In genomic region chr11:120034762-120035161, GRCm38 (mm10) we compare ENCODE assay signal across 26 mouse cellular contexts. TPM values are rescaled to one million over a fixed set of nuclear protein-coding genes. Genes with fewer than 3 reads are reported as not detected.
A peak's percentile ranks its signal among the peaks of the same experiment; 100 is the strongest.
DNase-seq lines count a peak whose midpoint lies in the region; ATAC-seq and TF ChIP-seq lines count a peak whose summit lies in the region.
"Had no signal": no experiment of that assay in that cellular context is flagged by ENCODE, and none has a peak within 500 bp of the region (broad histone marks: within the 10 kb centered on the region; RNA-seq: fewer than 3 reads in every experiment).

No protein-coding gene starts in this region.

- DNase-seq in 416B (ENCODE audit: low read depth) (peak; percentile 85), MEL (ENCODE audit: low read depth, low spot score) (peak; percentile 58)
- peak; percentile 56 to 78 for DNase-seq in monocyte, adult 2 months (ENCODE audit: low read depth in 1 of 2, low spot score in 2 of 2)
- no peak for DNase-seq in midbrain, postnatal 0 days (ENCODE audit: low spot score)
- no peak for DNase-seq in neural tube, embryonic 10.5 days (ENCODE audit: extremely low spot score, low spot score)
- DNase-seq: adrenal gland, postnatal 25 days; cerebellum, adult 11 months; cerebellum, postnatal 14 days; embryo, embryonic 11 days; gastrocnemius, adult 2 months; heart, postnatal 4 days; kidney, adult 8-10 months; kidney, postnatal 14 days; retina, postnatal 1 day; right cerebral cortex, postnatal 25 days; spleen, adult 18-20 months; thymus, postnatal 14 days had no signal

- TF ChIP-seq POLR2A in MEL (IDR thresholded peaks at IDR 0.05; ENCODE audit: control insufficient read depth in 1 of 2, insufficient read depth in 1 of 2, low read depth in 1 of 2, low read length in 2 of 2, poor library complexity in 1 of 2) = no peak

- ATAC-seq in granulocyte monocyte progenitor cell, adult 5-6 weeks (replicated peaks; ENCODE audit: poor library complexity, severe bottlenecking) = peak; percentile 83
- ATAC-seq in midbrain, postnatal 0 days (ENCODE audit: low FRiP score) = no peak
- ATAC-seq in forebrain, embryonic 12.5 days (ENCODE audit: low FRiP score) = no peak
- ATAC-seq: forebrain, embryonic 14.5 days; hindbrain, embryonic 16.5 days; intestine, embryonic 15.5 days; midbrain, embryonic 16.5 days had no signal

- no peaks in the 10 kb centered on the region for H3K36me3 ChIP-seq in MEL (ENCODE audit: control insufficient read depth in 1 of 2, insufficient read depth in 2 of 2, low read length in 2 of 2)
- 0 out of 2 replicates have a peak, but pooled peaks cover 3% of the 10 kb centered on the region for H3K36me3 ChIP-seq in midbrain, postnatal 0 days (ENCODE audit: insufficient read depth, low read length)
- H3K36me3 ChIP-seq in forebrain, embryonic 12.5 days (replicated peaks) = no peaks in the 10 kb centered on the region
- H3K36me3 ChIP-seq: intestine, embryonic 15.5 days; limb, embryonic 10.5 days; lung, embryonic 15.5 days had no signal

- no peaks in the 10 kb centered on the region for H3K79me2 ChIP-seq in MEL (ENCODE audit: control insufficient read depth, insufficient read depth, low read length, poor library complexity)

- WGBS in midbrain, postnatal 0 days = 82% methylated on average over 5 of the region's 5 CpGs
- WGBS in forebrain, embryonic 12.5 days = 76% methylated on average over 5 of the region's 5 CpGs

- no peak for TF ChIP-seq CTCF in MEL (IDR thresholded peaks at IDR 0.05 in 2 of 3, conservative IDR thresholded peaks at IDR 0.05 in 1 of 3; ENCODE audit: control insufficient read depth in 1 of 3, insufficient read depth in 1 of 3, low read depth in 2 of 3, low read length in 3 of 3, poor library complexity in 1 of 3, severe bottlenecking in 1 of 3)
- no peak for TF ChIP-seq CTCF in midbrain, postnatal 0 days (IDR thresholded peaks at IDR 0.05)

- H3K4me3 ChIP-seq in MEL (ENCODE audit: control insufficient read depth in 1 of 2, insufficient read depth in 1 of 2, low read depth in 2 of 2, low read length in 2 of 2) = no peak overlapping the region
- H3K4me3 ChIP-seq in midbrain, postnatal 0 days (ENCODE audit: low read depth, low read length) = no peak overlapping the region
- H3K4me3 ChIP-seq in forebrain, embryonic 12.5 days (replicated peaks) = no peak overlapping the region
- H3K4me3 ChIP-seq: gastrocnemius, adult 2 months; heart, embryonic 10.5 days; intestine, embryonic 15.5 days; limb, embryonic 10.5 days; lung, embryonic 15.5 days had no signal

- no peak for TF ChIP-seq EP300 in MEL (IDR thresholded peaks at IDR 0.05; ENCODE audit: low read depth in 1 of 2, low read length in 2 of 2)

- no peak overlapping the region for H3K9ac ChIP-seq in MEL (ENCODE audit: control insufficient read depth, low read depth, low read length, poor library complexity, severe bottlenecking)
- H3K9ac ChIP-seq in midbrain, postnatal 0 days (replicated peaks; ENCODE audit: low read length, poor library complexity, severe bottlenecking) = no peak overlapping the region
- no peak overlapping the region for H3K9ac ChIP-seq in forebrain, embryonic 12.5 days
- H3K9ac ChIP-seq: intestine, embryonic 15.5 days; lung, embryonic 15.5 days had no signal

- TF ChIP-seq RAD21 in MEL (IDR thresholded peaks at IDR 0.05; ENCODE audit: low read depth, low read length) = no peak

- H3K27me3 ChIP-seq in MEL (ENCODE audit: control insufficient read depth in 1 of 2, insufficient read depth in 2 of 2, low read length in 2 of 2) = no peaks in the 10 kb centered on the region
- no peaks in the 10 kb centered on the region for H3K27me3 ChIP-seq in midbrain, postnatal 0 days (ENCODE audit: insufficient read depth, low read length)
- H3K27me3 ChIP-seq in forebrain, embryonic 12.5 days = no peaks in the 10 kb centered on the region
- H3K27me3 ChIP-seq: intestine, embryonic 15.5 days; lung, embryonic 15.5 days had no signal

- no peak overlapping the region for H3K27ac ChIP-seq in MEL (ENCODE audit: control insufficient read depth, low read depth, low read length)
- H3K27ac ChIP-seq in midbrain, postnatal 0 days (ENCODE audit: low read depth, low read length) = no peak overlapping the region
- H3K27ac ChIP-seq in forebrain, embryonic 12.5 days = no peak overlapping the region
- H3K27ac ChIP-seq: gastrocnemius, adult 2 months; heart, embryonic 10.5 days; lung, embryonic 15.5 days had no signal

- no peak overlapping the region for H3K4me2 ChIP-seq in midbrain, postnatal 0 days (ENCODE audit: low read depth, low read length, poor library complexity, severe bottlenecking)
- no peak overlapping the region for H3K4me2 ChIP-seq in forebrain, embryonic 12.5 days
- H3K4me2 ChIP-seq: intestine, embryonic 15.5 days; lung, embryonic 15.5 days had no signal

- no peaks in the 10 kb centered on the region for H3K9me3 ChIP-seq in MEL (replicated peaks; ENCODE audit: insufficient read depth, low read length)
- no peaks in the 10 kb centered on the region for H3K9me3 ChIP-seq in midbrain, postnatal 0 days (ENCODE audit: low read length)
- no peaks in the 10 kb centered on the region for H3K9me3 ChIP-seq in forebrain, embryonic 12.5 days
- H3K9me3 ChIP-seq: heart, embryonic 10.5 days; intestine, embryonic 15.5 days; limb, embryonic 10.5 days; lung, embryonic 15.5 days had no signal

- no peaks in the 10 kb centered on the region for H3K4me1 ChIP-seq in MEL (ENCODE audit: control insufficient read depth in 1 of 2, insufficient read depth in 2 of 2, low read length in 2 of 2)
- H3K4me1 ChIP-seq in midbrain, postnatal 0 days (ENCODE audit: insufficient read depth, low read length) = peaks cover 4% of the 10 kb centered on the region
- peaks cover 12% of the 10 kb centered on the region for H3K4me1 ChIP-seq in forebrain, embryonic 12.5 days

TF ChIP-seq in MEL, 35 proteins besides CTCF, POLR2A, EP300 and RAD21:
- TF ChIP-seq SIN3A (IDR thresholded peaks at IDR 0.05; ENCODE audit: low read length) = no peak
- no peak for TF ChIP-seq RCOR1 (IDR thresholded peaks at IDR 0.05; ENCODE audit: low read depth, low read length)
- TF ChIP-seq MYB (IDR thresholded peaks at IDR 0.05; ENCODE audit: low read depth, low read length) = 0 out of 2 replicates have a peak, but pooled peaks have one; percentile 20

RNA-seq across cellular contexts. Expression of gene Aatk, which starts 12.2 kb away (rescaled TPM):
- 0.04 TPM in 1 of 2 replicates, not detected in the other for total RNA-seq in MEL (2012; rRNA removed)
- not detected for polyA plus RNA-seq in MEL (2012; ENCODE audit: insufficient read depth in 1 of 2, insufficient read length in 2 of 2, low read depth in 1 of 2, low replicate concordance in 2 of 2, missing spikeins in 1 of 2)
- total RNA-seq in granulocyte monocyte progenitor cell, adult 5-6 weeks (2014; fragmentation: Nextera tagmentation) = 8.3 and 15.1 TPM in 2 replicates
- 5.2 and 8.3 TPM in 2 replicates for total RNA-seq in granulocyte monocyte progenitor cell, adult 5-6 weeks (2017)
- 170 and 178 TPM in 2 replicates for total RNA-seq in midbrain, postnatal 0 days (2014; rRNA removed)
- 44.9 and 46.9 TPM in 2 replicates for polyA plus RNA-seq in midbrain, postnatal 0 days (2015; fragmentation: Nextera tagmentation; extraction: Ambion mirVana)
- 6.1 and 7.6 TPM in 2 replicates for polyA plus RNA-seq in forebrain, embryonic 12.5 days (2016; fragmentation: Nextera tagmentation; extraction: Ambion mirVana)

RNA-seq across cellular contexts. Expression of gene Cep131, which starts 51.9 kb away (rescaled TPM):
- total RNA-seq in MEL (2012; rRNA removed) = 17.6 and 21.6 TPM in 2 replicates
- polyA plus RNA-seq in MEL (2012; ENCODE audit: insufficient read depth in 1 of 2, insufficient read length in 2 of 2, low read depth in 1 of 2, low replicate concordance in 2 of 2, missing spikeins in 1 of 2) = 10 to 100 TPM in 1 of 2 experiments, not detected in 1; 26.6 TPM
- total RNA-seq in granulocyte monocyte progenitor cell, adult 5-6 weeks (2014; fragmentation: Nextera tagmentation) = 8.3 and 14.9 TPM in 2 replicates
- 11.3 and 23.8 TPM in 2 replicates for total RNA-seq in granulocyte monocyte progenitor cell, adult 5-6 weeks (2017)
- 17.7 and 19.0 TPM in 2 replicates for total RNA-seq in midbrain, postnatal 0 days (2014; rRNA removed)
- 25.4 and 27.7 TPM in 2 replicates for polyA plus RNA-seq in midbrain, postnatal 0 days (2015; fragmentation: Nextera tagmentation; extraction: Ambion mirVana)
- 48.2 and 51.0 TPM in 2 replicates for polyA plus RNA-seq in forebrain, embryonic 12.5 days (2016; fragmentation: Nextera tagmentation; extraction: Ambion mirVana)

Comparison
In these comparisons a context has a peak if more than half of its experiments do, and no peak if none do; other contexts are left out.
1. DNase-seq: peak in 416B (single experiment), MEL (single experiment) and monocyte, adult 2 months (2 of 2); none in midbrain, postnatal 0 days (single experiment) and neural tube, embryonic 10.5 days (single experiment).
2. RNA of gene Aatk, which starts 12.2 kb away (total RNA-seq): 170 to 178 TPM in midbrain, postnatal 0 days; 5.2 to 15.1 TPM in granulocyte monocyte progenitor cell, adult 5-6 weeks and 0.04 TPM in MEL; every median in the first group is over 10 times any median in the second.